In the genomic region with DNA sequence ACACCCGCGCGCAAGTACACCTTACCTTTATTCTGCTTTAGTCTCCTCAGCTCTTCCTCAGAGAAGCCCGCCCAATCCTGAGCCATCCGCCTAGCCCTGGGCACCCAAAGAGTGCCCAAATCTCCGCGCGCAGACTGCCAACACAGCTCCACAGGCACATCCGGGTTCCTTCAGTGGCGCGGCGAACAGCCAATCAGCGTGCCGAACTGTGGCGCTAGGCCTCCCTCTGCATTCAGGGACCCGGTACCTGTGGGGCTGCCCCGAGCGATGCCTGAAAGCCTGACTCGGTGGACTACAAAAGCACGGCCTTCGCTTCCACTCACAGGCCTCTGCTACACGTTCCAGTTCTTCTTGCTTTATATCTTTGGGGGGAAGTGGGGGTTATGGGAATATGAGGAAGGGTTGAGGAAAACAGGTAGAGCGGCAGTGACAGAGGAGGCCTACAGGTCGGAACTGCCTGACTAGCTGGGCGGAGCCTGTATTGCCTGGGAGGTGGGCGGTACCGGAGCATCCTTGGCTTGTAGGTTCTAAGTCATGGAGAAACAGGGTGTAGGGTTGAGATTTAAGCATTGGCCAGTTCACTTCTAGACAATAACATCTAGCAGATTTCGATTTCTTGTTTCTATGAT, we compare ENCODE assay signal across 8 mouse cellular contexts. TPM values are rescaled to one million over a fixed set of nuclear protein-coding genes. Genes with fewer than 3 reads are reported as not detected.
DNase-seq lines count a peak whose midpoint lies in the region; ATAC-seq and TF ChIP-seq lines count a peak whose summit lies in the region.

Gene Gorab (minus strand): TSS at position 172 of the 629 bp plus-strand sequence.

- in situ Hi-C loops in CH12.LX (cut with MboI; ENCODE audit: low pct_ligation_motif_present, low pct_unique_long_range_greater_than_20kb, low sequenced_read_pairs) = no loop called here

- peak within 1 kb of the TSS; percentile 78 to 90 (median 83) for H3K4me3 ChIP-seq in CH12.LX (replicated peaks in 1 of 3; ENCODE audit: low read depth in 2 of 3, low read length in 2 of 3, poor library complexity in 1 of 3)
- peak within 1 kb of the TSS; percentile 70 for H3K4me3 ChIP-seq in forebrain, embryonic 11.5 days (ENCODE audit: low read depth, low read length)
- H3K4me3 ChIP-seq in heart, embryonic 16.5 days (ENCODE audit: low read length) = peak within 1 kb of the TSS; percentile 83
- peak within 1 kb of the TSS; percentile 80 for H3K4me3 ChIP-seq in liver, embryonic 15.5 days (replicated peaks)
- H3K4me3 ChIP-seq in neural tube, embryonic 12.5 days = peak within 1 kb of the TSS; percentile 65

- dilution Hi-C loops in CH12.LX (cut with MboI; ENCODE audit: extremely low pct_ligation_motif_present, extremely low pct_unique_long_range_greater_than_20kb, low sequenced_read_pairs) = no loop called here

- H3K9me3 ChIP-seq in CH12.LX (replicated peaks; ENCODE audit: low read length) = no peaks in the 10 kb centered on the region
- no peaks in the 10 kb centered on the region for H3K9me3 ChIP-seq in forebrain, embryonic 11.5 days (ENCODE audit: control insufficient read depth, low read length)
- no peaks in the 10 kb centered on the region for H3K9me3 ChIP-seq in heart, embryonic 16.5 days (replicated peaks; ENCODE audit: control insufficient read depth, low read length)
- no peaks in the 10 kb centered on the region for H3K9me3 ChIP-seq in liver, embryonic 15.5 days (replicated peaks)
- no peaks in the 10 kb centered on the region for H3K9me3 ChIP-seq in neural tube, embryonic 12.5 days

- WGBS in forebrain, embryonic 11.5 days = under 1% methylated on average over 28 of the region's 28 CpGs
- WGBS in heart, embryonic 16.5 days = under 1% methylated on average over 28 of the region's 28 CpGs
- under 1% methylated on average over 28 of the region's 28 CpGs for WGBS in liver, embryonic 15.5 days (ENCODE audit: insufficient replicate concordance)
- WGBS in neural tube, embryonic 12.5 days = under 1% methylated on average over 28 of the region's 28 CpGs

- ATAC-seq in forebrain, embryonic 11.5 days (replicated peaks; ENCODE audit: low FRiP score) = peak; percentile 100
- peak; percentile 100 for ATAC-seq in heart, embryonic 16.5 days (replicated peaks; ENCODE audit: extremely low read depth, insufficient read depth, low FRiP score)
- peak; percentile 100 for ATAC-seq in liver, embryonic 15.5 days (ENCODE audit: insufficient read depth)
- ATAC-seq in neural tube, embryonic 12.5 days (ENCODE audit: low FRiP score, low read depth) = peak; percentile 100

- TF ChIP-seq EP300 in CH12.LX (IDR thresholded peaks at IDR 0.05; ENCODE audit: low read length) = no peak

- H3K79me2 ChIP-seq in CH12.LX (replicated peaks; ENCODE audit: control insufficient read depth, extremely low read depth, insufficient read depth, poor library complexity, severe bottlenecking) = peaks cover 18% of the 10 kb centered on the region

- H3K27me3 ChIP-seq in CH12.LX (replicated peaks) = no peaks in the 10 kb centered on the region
- no peaks in the 10 kb centered on the region for H3K27me3 ChIP-seq in forebrain, embryonic 11.5 days (ENCODE audit: control insufficient read depth, insufficient read depth, low read length)
- H3K27me3 ChIP-seq in heart, embryonic 16.5 days (ENCODE audit: control insufficient read depth, insufficient read depth, low read length) = no peaks in the 10 kb centered on the region
- no peaks in the 10 kb centered on the region for H3K27me3 ChIP-seq in liver, embryonic 15.5 days
- H3K27me3 ChIP-seq in neural tube, embryonic 12.5 days (replicated peaks) = no peaks in the 10 kb centered on the region

- peak in 1 of 2 experiments; percentile 35; a peak in 2 of 4 replicates for TF ChIP-seq CTCF in CH12.LX (conservative IDR thresholded peaks at IDR 0.05 in 1 of 2, IDR thresholded peaks at IDR 0.05 in 1 of 2; ENCODE audit: low read depth in 2 of 2, low read length in 2 of 2)

- H3K27ac ChIP-seq in CH12.LX (ENCODE audit: insufficient read depth, low read depth) = no peak within 1 kb of the TSS
- peak within 1 kb of the TSS; percentile 26; the same call in 1 of the 2 replicates for H3K27ac ChIP-seq in forebrain, embryonic 11.5 days (ENCODE audit: low read depth, low read length)
- peak within 1 kb of the TSS; percentile 71 for H3K27ac ChIP-seq in heart, embryonic 16.5 days (ENCODE audit: low read length)
- H3K27ac ChIP-seq in liver, embryonic 15.5 days (replicated peaks) = peak within 1 kb of the TSS; percentile 65
- H3K27ac ChIP-seq in neural tube, embryonic 12.5 days = no peak within 1 kb of the TSS

- H3K4me1 ChIP-seq in CH12.LX (ENCODE audit: control insufficient read depth in 1 of 2, insufficient read depth in 2 of 2) = peaks cover 5 to 22% of the 10 kb centered on the region in 2 experiments; a peak in 3 of 4 replicates
- H3K4me1 ChIP-seq in forebrain, embryonic 11.5 days (replicated peaks; ENCODE audit: control insufficient read depth, insufficient read depth, low read length) = no peaks in the 10 kb centered on the region; the same call in 1 of the 2 replicates
- peaks cover 10% of the 10 kb centered on the region for H3K4me1 ChIP-seq in heart, embryonic 16.5 days (ENCODE audit: control insufficient read depth, insufficient read depth, low read length)
- H3K4me1 ChIP-seq in liver, embryonic 15.5 days (replicated peaks) = peaks cover 18% of the 10 kb centered on the region
- peaks cover 14% of the 10 kb centered on the region for H3K4me1 ChIP-seq in neural tube, embryonic 12.5 days

- DNase-seq in CH12.LX (ENCODE audit: extremely low read depth) = peak; percentile 91
- peak; percentile 83 for DNase-seq in c-Kit-positive CD71-positive TER-119-negative erythroid progenitor cells, embryonic 14.5 days (ENCODE audit: low read depth)
- DNase-seq in forebrain, embryonic 11.5 days (ENCODE audit: low spot score) = peak; percentile 96
- peak; percentile 95 to 96 for DNase-seq in kidney, postnatal 36 days
- peak; percentile 92 for DNase-seq in telencephalon, adult 2 months (ENCODE audit: low read depth, low spot score)

- peak; percentile 67 for TF ChIP-seq POLR2A in CH12.LX (IDR thresholded peaks at IDR 0.05; ENCODE audit: low read depth, low read length)

- peaks cover 0 to 2% of the 10 kb centered on the region in 2 experiments for H3K36me3 ChIP-seq in CH12.LX (replicated peaks in 1 of 2; ENCODE audit: control insufficient read depth in 1 of 2, insufficient read depth in 1 of 2, low read length in 1 of 2)
- no peaks in the 10 kb centered on the region for H3K36me3 ChIP-seq in forebrain, embryonic 11.5 days (ENCODE audit: control insufficient read depth, insufficient read depth, low read length)
- H3K36me3 ChIP-seq in heart, embryonic 16.5 days (ENCODE audit: control insufficient read depth, insufficient read depth) = no peaks in the 10 kb centered on the region
- no peaks in the 10 kb centered on the region for H3K36me3 ChIP-seq in liver, embryonic 15.5 days (replicated peaks)
- H3K36me3 ChIP-seq in neural tube, embryonic 12.5 days = no peaks in the 10 kb centered on the region

- peak within 1 kb of the TSS; percentile 79 for H3K4me2 ChIP-seq in CH12.LX (ENCODE audit: insufficient read depth, low read depth, poor library complexity, severe bottlenecking)
- peak within 1 kb of the TSS; percentile 67 for H3K4me2 ChIP-seq in forebrain, embryonic 11.5 days (ENCODE audit: low read depth, low read length, severe bottlenecking)
- peak within 1 kb of the TSS; percentile 85 for H3K4me2 ChIP-seq in heart, embryonic 16.5 days (ENCODE audit: low read depth, low read length)
- H3K4me2 ChIP-seq in liver, embryonic 15.5 days = peak within 1 kb of the TSS; percentile 76
- H3K4me2 ChIP-seq in neural tube, embryonic 12.5 days (replicated peaks) = peak within 1 kb of the TSS; percentile 67

- TF ChIP-seq RAD21 in CH12.LX (IDR thresholded peaks at IDR 0.05; ENCODE audit: low read depth, low read length) = no peak

- peak within 1 kb of the TSS; percentile 87 for H3K9ac ChIP-seq in CH12.LX (ENCODE audit: insufficient read depth, low read depth)
- H3K9ac ChIP-seq in forebrain, embryonic 11.5 days (ENCODE audit: low read length) = peak within 1 kb of the TSS; percentile 73
- peak within 1 kb of the TSS; percentile 76 for H3K9ac ChIP-seq in heart, embryonic 16.5 days (ENCODE audit: low read length)
- H3K9ac ChIP-seq in liver, embryonic 15.5 days = peak within 1 kb of the TSS; percentile 70
- H3K9ac ChIP-seq in neural tube, embryonic 12.5 days = peak within 1 kb of the TSS; percentile 77

TF ChIP-seq in CH12.LX, 34 proteins besides CTCF, POLR2A, EP300 and RAD21 (continues in another document):
- no peak; the same call in 1 of the 2 replicates for TF ChIP-seq POLR2AphosphoS2 (IDR thresholded peaks at IDR 0.05; ENCODE audit: low read depth, low read length)
- TF ChIP-seq MAZ (IDR thresholded peaks at IDR 0.05; ENCODE audit: low read depth, low read length) = no peak
- 0 out of 2 replicates have a peak, but pooled peaks have one; percentile 26 for TF ChIP-seq MEF2A (IDR thresholded peaks at IDR 0.05; ENCODE audit: borderline replicate concordance, low read depth, low read length)
- TF ChIP-seq TCF12 (IDR thresholded peaks at IDR 0.05; ENCODE audit: low read depth, low read length) = peak; percentile 47
- no peak for TF ChIP-seq USF2 (conservative IDR thresholded peaks at IDR 0.05; ENCODE audit: low read depth, low read length)
- no peak for TF ChIP-seq CHD1 (IDR thresholded peaks at IDR 0.05; ENCODE audit: low read depth, low read length)
- TF ChIP-seq MYC (IDR thresholded peaks at IDR 0.05; ENCODE audit: low read depth, low read length) = peak; percentile 55; the same call in 1 of the 2 replicates
- no peak; the same call in 1 of the 2 replicates for TF ChIP-seq MAFK (IDR thresholded peaks at IDR 0.05; ENCODE audit: insufficient replicate concordance, low read length)
- no peak for TF ChIP-seq BHLHE40 (IDR thresholded peaks at IDR 0.05; ENCODE audit: low read depth, low read length)
- no peak; the same call in 1 of the 2 replicates for TF ChIP-seq RCOR1 (conservative IDR thresholded peaks at IDR 0.05; ENCODE audit: low read depth, low read length)
- TF ChIP-seq ZC3H11A (IDR thresholded peaks at IDR 0.05; ENCODE audit: low read depth, low read length) = no peak
- no peak for TF ChIP-seq PAX5 (IDR thresholded peaks at IDR 0.05; ENCODE audit: low read length)
- no peak for TF ChIP-seq ZNF384 (IDR thresholded peaks at IDR 0.05; ENCODE audit: low read depth, low read length)
- TF ChIP-seq TBP (conservative IDR thresholded peaks at IDR 0.05; ENCODE audit: low read depth, low read length) = peak; percentile 68; the same call in 1 of the 2 replicates
- TF ChIP-seq ETS1 (conservative IDR thresholded peaks at IDR 0.05; ENCODE audit: low read depth, low read length) = no peak

RNA-seq across cellular contexts. Expression of gene Gorab, which starts in this region (rescaled TPM):
- total RNA-seq in CH12.LX (2012; rRNA removed) = 2.9 and 3.9 TPM in 2 replicates
- total RNA-seq in CH12.LX (2014; rRNA removed) = 5.9 and 6.2 TPM in 2 replicates
- 5.8 and 5.9 TPM in 2 replicates for polyA plus RNA-seq in CH12.LX (2012; ENCODE audit: insufficient read length, low read depth)
- 30.9 and 31.5 TPM in 2 replicates for polyA plus RNA-seq in forebrain, embryonic 11.5 days (2014; fragmentation: Nextera tagmentation; extraction: Ambion mirVana)
- 9.3 and 10.1 TPM in 2 replicates for polyA plus RNA-seq in heart, embryonic 16.5 days (2015; fragmentation: Nextera tagmentation; extraction: Ambion mirVana)
- polyA plus RNA-seq in liver, embryonic 15.5 days (2015; fragmentation: Nextera tagmentation; extraction: Ambion mirVana) = 4.1 and 4.3 TPM in 2 replicates
- polyA plus RNA-seq in neural tube, embryonic 12.5 days (2016; fragmentation: Nextera tagmentation; extraction: Ambion mirVana) = 22.9 and 26.9 TPM in 2 replicates

Comparison
In these comparisons a context has a peak if more than half of its experiments do, and no peak if none do; other contexts are left out.
1. H3K27ac ChIP-seq: peak in forebrain, embryonic 11.5 days (single experiment), heart, embryonic 16.5 days (single experiment) and liver, embryonic 15.5 days (single experiment); none in CH12.LX (single experiment) and neural tube, embryonic 12.5 days (single experiment).
2. Peak in every context shown above with its lines, with median percentiles within 50 percentile points of each other: DNase-seq, H3K4me2 ChIP-seq, H3K4me3 ChIP-seq, H3K9ac ChIP-seq and ATAC-seq.